Mouse (Mus musculus): ENCODE measurements at regions not wholly inside any gene's neighbourhood (a gene's known extent, or its start where the extent isn't known, plus 50 kb on each side); places are given as distances from the start of the nearest gene placed in this dataset.

DNA sequence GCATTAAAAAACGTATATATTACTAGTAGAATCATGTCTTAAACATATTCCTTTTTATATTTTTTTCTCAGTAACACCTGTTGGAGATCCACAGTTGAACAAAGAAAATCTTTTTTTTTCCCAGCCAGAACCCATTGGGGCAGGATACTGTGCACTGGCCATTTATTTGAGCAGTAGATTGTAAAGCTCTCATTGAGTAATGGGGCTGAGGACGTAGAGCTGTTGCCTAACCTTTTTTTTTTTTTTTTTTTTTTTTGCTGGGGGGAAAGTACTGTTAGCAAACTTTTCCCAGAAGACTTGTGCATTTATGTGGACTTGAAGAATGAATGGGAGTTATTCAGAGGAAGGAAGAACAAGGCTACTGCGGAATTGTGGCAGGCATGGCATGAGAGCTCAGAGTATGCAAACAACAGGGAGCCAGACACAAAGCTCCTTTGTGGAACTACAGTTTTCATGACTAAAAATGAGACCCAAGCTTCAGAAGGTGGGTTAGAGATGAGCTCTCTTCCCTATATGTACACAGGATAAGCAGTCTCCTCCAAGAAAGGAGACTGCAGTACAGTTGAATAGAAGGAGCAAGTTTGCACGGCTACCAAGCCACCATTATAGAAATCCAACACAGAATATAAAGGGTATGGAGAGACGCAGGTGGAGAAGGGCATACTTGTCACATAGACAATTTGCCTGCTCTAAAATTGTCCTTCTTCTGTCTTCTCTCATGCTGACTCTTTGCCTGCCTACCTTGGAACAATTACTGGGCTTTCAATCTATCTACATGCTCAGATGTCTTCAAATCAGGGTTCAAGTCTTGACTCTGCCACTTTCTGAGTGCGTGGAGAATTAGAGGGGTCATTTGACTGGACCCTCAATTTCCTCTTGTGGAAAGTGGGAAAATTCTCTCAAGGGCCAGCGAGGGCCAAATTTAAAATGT, 100.7 kb upstream of the Hs3st1 start:
- no peak for ATAC-seq (replicated peaks; ENCODE audit: low read depth, poor library complexity, severe bottlenecking)

DNA sequence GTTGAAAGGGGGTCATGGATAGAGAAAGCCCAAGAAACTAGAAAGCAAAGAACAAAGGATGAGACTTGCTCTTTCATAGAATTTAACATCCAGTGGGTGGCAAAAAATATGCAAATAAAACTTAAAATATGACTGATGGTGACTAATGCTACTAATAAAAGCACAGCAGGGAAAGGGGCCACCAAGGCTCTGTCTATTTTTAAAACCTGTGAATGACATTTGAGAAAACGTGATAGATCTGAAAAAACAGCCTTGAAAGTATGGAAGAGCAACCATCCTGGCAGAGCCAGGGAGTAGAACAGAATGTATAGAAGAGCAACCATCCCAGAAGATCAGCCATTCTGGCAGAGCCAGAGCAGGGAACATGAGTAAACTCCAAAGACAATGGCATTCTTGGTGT, 91.9 kb upstream of the Hs3st1 start:
- no peak for ATAC-seq (replicated peaks; ENCODE audit: low read depth, poor library complexity, severe bottlenecking)

DNA sequence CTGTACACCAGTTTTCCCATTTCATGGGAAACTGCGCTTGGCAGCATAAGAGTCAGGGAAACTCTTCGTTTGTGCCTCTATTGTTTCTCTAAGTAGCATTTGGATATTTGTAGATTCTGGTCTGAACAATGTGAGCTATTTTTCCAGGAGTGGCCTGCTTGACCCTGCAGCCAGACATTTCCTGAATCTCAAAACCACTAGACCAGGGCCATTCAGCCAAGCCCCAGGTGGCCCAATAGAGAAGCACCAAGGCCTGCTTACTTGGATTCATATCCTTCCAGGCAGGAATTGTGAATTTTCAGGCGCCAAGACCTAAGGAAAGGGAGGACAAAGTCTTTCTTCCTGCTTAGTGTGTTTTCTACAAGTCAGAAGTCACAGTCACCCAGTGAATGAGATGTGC, 85.9 kb upstream of the Hs3st1 start:
- no peak for ATAC-seq (replicated peaks; ENCODE audit: low read depth, poor library complexity, severe bottlenecking)

DNA sequence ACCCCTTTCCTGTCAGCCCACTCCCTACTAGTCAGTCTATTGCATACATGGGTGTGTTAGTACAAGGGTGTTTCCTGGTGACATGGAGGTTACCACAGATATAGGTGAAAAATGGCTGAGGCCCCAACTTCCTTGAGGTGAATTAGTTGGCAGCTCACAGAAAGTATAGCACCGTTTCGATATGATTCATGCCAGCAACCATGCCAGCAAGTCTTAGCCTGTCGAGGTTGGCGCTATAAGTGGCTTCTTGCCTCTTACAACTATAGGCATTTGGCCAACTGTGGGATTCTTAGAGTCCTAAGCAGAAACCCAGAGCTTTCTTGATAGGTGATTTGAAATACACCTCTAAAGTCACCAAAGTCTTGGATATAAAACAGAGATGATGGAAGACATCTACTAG, 85.3 kb upstream of the Hs3st1 start:
- ATAC-seq (replicated peaks; ENCODE audit: low read depth, poor library complexity, severe bottlenecking), result no peak

DNA sequence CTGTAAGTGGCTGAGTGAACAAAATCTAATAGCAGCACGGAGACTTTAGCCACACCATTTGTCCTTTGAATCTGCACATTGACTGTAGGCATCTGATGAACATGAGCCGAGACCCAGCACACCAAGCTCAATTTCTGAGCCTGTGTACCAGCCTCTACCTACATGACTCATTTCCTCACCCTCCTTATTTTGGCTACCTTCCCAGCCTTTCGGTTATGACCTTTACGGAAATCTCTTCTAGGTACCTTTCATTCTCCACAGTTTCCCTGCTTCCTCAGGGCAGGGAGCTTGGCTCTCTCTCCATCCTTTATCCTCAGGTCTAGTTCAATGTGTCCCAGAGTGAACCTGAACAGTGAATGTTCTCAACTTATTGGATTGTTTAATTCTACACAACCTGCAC, 77.3 kb upstream of the Hs3st1 start:
- no peak for ATAC-seq (replicated peaks; ENCODE audit: low read depth, poor library complexity, severe bottlenecking)

DNA sequence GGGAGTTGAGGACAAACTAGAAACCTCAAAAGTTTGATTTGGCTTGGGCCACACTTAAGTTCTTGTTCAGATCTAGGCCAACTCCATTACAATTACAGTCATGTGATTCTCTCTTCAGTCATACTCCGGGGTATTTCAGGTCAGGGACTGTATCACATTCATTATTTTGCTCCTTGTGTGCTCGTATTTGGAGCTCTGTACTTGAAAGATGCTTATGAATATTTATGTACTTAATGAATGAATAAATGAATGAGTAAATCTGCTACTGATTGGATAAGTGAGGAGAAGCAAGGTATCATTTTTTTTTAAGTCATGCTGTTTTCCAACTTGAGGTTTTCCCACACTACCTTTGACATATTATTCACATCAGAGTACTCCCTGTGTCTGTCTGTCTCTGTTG, 69.4 kb upstream of the Hs3st1 start:
- no peak for ATAC-seq (replicated peaks; ENCODE audit: low read depth, poor library complexity, severe bottlenecking)

DNA sequence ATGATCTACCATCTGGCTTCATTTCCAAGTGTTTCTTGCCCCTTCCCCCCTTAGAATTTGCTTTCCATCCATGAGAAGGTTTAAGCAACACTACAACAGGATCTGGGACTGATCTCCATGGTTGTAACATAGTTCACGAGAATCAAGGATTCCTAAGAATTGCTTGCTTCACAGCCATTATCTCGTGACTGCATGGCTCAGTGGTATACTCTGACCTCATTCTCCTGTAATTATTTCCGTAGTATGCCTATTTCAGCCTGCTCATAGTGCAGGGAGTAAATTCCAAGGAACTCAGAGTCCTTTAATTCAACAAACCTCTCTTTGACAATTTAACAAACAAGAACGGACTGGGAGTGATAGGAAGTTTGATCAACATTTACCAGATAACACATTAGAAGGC, 51.4 kb upstream of the Hs3st1 start:
- no peak for ATAC-seq (replicated peaks; ENCODE audit: low read depth, poor library complexity, severe bottlenecking)

All from common myeloid progenitor, adult 5-6 weeks (primary cell).